Mouse (Mus musculus) intestine, embryonic 15.5 days (tissue): ENCODE data around the gene Rpl31. TPM values are rescaled to one million over a fixed set of nuclear protein-coding genes. Genes with fewer than 3 reads are reported as not detected.

ENCODE experiments used
- ATAC-seq: fragments of 200-750 bp; cut with Nextera tagmentation; 2 replicates; pipeline ENCODE4 v1.8.0; 2017; ENCODE audit warnings: moderate TSS enrichment, moderate library complexity
- H3K27ac ChIP-seq: fragments of 300-500 bp; sonication (generic); 2 replicates; pipeline ENCODE4 v1.5.1; 2015; ENCODE audit warnings: mild to moderate bottlenecking, inconsistent platforms
- H3K27me3 ChIP-seq: fragments of 300-500 bp; sonication (generic); replicated peaks from 2 replicates; pipeline ENCODE4 v1.6.1; 2015; ENCODE audit warnings: inconsistent platforms
- H3K36me3 ChIP-seq: fragments of 300-500 bp; sonication (generic); 2 replicates; pipeline ENCODE4 v1.6.1; 2015; ENCODE audit warnings: inconsistent platforms
- H3K4me1 ChIP-seq: fragments of 300-500 bp; sonication (generic); replicated peaks from 2 replicates; pipeline ENCODE4 v1.6.1; 2015; ENCODE audit warnings: inconsistent platforms
- H3K4me2 ChIP-seq: fragments of 300-500 bp; sonication (generic); replicated peaks from 2 replicates; pipeline ENCODE4 v1.6.1; 2015; ENCODE audit warnings: mild to moderate bottlenecking, inconsistent platforms
- H3K4me3 ChIP-seq: fragments of 300-500 bp; sonication (generic); replicated peaks from 2 replicates; pipeline ENCODE4 v1.5.1; 2015; ENCODE audit warnings: inconsistent platforms
- H3K9ac ChIP-seq: fragments of 300-500 bp; sonication (generic); 2 replicates; pipeline ENCODE4 v1.6.1; 2015; ENCODE audit warnings: inconsistent platforms
- H3K9me3 ChIP-seq: fragments of 300-500 bp; sonication (generic); 2 replicates; pipeline ENCODE4 v1.6.1; 2016; ENCODE audit warnings: inconsistent platforms
- WGBS: fragments of 180-500 bp; shearing (Covaris S2); methylation state at CpG from one replicate; pipeline ENCODE4 v1.1.7; 2015; 5-methylcytosine and 5-hydroxymethylcytosine counted together
- polyA plus RNA-seq: library from polyadenylated mRNA; unstranded; fragments of >200 nt; fragmentation: Nextera tagmentation; extraction: Ambion mirVana; gene quantifications from 2 replicates; pipeline ENCODE4 v1.2.1, GENCODE M21; 2015

Rpl31 gene
- polyA plus RNA-seq, 1 experiment from 2014 or later: 550 TPM

DNA sequence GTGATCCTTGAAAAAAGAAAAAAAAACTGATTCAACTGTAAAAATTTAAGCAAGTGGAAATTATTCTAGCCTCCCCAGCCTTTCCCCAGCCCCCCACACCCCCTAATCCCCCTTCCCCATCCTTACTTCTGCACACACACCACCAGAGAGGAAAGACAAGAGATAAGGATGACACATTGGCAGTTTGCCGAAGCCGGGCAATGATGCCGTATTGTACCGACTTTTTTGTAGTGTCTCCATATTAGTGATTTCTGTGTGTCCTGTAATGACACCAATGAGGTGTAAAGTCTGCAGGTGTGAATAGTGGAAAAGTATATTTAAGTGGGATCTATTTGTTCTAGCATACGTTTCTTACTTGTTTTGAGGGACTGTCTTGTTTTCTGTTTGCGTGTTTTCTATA lies 27.5 kb upstream of the Rpl31 start:
- no peak for ATAC-seq
- no peaks in the 10 kb centered on the region for H3K36me3 ChIP-seq
- no peaks in the 10 kb centered on the region for H3K27me3 ChIP-seq
- H3K9ac ChIP-seq: no peak overlapping the region
- 68% methylated on average over 6 of the region's 6 CpGs for WGBS
- H3K27ac ChIP-seq: no peak overlapping the region
- no peak overlapping the region for H3K4me2 ChIP-seq
- H3K9me3 ChIP-seq: no peaks in the 10 kb centered on the region
- no peaks in the 10 kb centered on the region for H3K4me1 ChIP-seq
- no peak overlapping the region for H3K4me3 ChIP-seq

- Histone ChIP-seq H3K4me3 (no peak overlapping the region), H3K4me2 (no peak overlapping the region), H3K9ac (no peak overlapping the region), H3K9me3 (no peaks in the 10 kb centered on the region), H3K36me3 (no peaks in the 10 kb centered on the region), H3K27me3 (no peaks in the 10 kb centered on the region), H3K4me1 (no peaks in the 10 kb centered on the region), H3K27ac (no peak overlapping the region)
- ATAC-seq: peak; percentile 69
- WGBS: 16% methylated on average over 8 of the region's 8 CpGs
Observed at GRCm38 (mm10) chr1:39340647-39341046, 27.0 kb upstream of the Rpl31 start.

DNA sequence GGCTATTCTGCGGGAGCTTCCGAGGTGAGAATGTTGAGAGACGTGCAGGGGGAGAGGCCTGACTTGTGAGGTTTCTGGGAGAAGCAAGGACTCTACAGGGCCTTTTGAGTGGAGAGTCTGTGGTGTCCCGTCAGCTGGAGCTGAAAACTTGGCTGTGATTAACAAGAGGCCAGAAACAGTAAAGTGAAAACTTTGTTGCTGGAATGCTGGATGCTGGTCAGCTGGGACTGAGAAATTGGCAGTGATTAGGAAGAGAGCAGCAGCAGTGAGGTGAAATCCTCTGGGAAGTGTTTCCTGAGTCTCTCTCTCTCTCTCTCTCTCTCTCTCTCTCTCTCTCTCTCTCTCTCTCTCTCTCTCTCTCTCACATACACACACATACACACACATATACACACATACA lies 25.8 kb upstream of the Rpl31 start:
- no peak for ATAC-seq
- Histone ChIP-seq H3K27ac (no peak overlapping the region), H3K4me2 (no peak overlapping the region)

GRCm38 (mm10) chr1:39343242-39343641 lies 24.4 kb upstream of the Rpl31 start:
- Histone ChIP-seq H3K27ac (no peak overlapping the region), H3K4me1 (no peaks in the 10 kb centered on the region), H3K4me2 (no peak overlapping the region), H3K9me3 (no peaks in the 10 kb centered on the region), H3K27me3 (no peaks in the 10 kb centered on the region), H3K4me3 (no peak overlapping the region), H3K9ac (no peak overlapping the region), H3K36me3 (no peaks in the 10 kb centered on the region)
- ATAC-seq: no peak
- WGBS: 81% methylated on average over 5 of the region's 5 CpGs

More for the DNA sequence above, 25.8 kb upstream of the Rpl31 start:
- no peaks in the 10 kb centered on the region for H3K9me3 ChIP-seq
- H3K4me3 ChIP-seq: no peak overlapping the region
- H3K36me3 ChIP-seq: no peaks in the 10 kb centered on the region
- no peaks in the 10 kb centered on the region for H3K27me3 ChIP-seq
- 78% methylated on average over 4 of the region's 4 CpGs for WGBS
- no peaks in the 10 kb centered on the region for H3K4me1 ChIP-seq
- no peak overlapping the region for H3K9ac ChIP-seq

GRCm38 (mm10) chr1:39344981-39345600 lies 22.6 kb upstream of the Rpl31 start:
- no peak overlapping the region for H3K4me3 ChIP-seq
- no peaks in the 10 kb centered on the region for H3K27me3 ChIP-seq
- no peaks in the 10 kb centered on the region for H3K9me3 ChIP-seq
- no peak overlapping the region for H3K27ac ChIP-seq
- H3K9ac ChIP-seq: no peak overlapping the region
- H3K4me2 ChIP-seq: no peak overlapping the region
- 60% methylated on average over 21 of the region's 21 CpGs for WGBS
- H3K36me3 ChIP-seq: no peaks in the 10 kb centered on the region
- ATAC-seq: no peak
- no peaks in the 10 kb centered on the region for H3K4me1 ChIP-seq

- H3K4me2 ChIP-seq: no peak overlapping the region
- H3K36me3 ChIP-seq: no peaks in the 10 kb centered on the region
- H3K9me3 ChIP-seq: no peaks in the 10 kb centered on the region
- H3K4me1 ChIP-seq: no peaks in the 10 kb centered on the region
- H3K4me3 ChIP-seq: no peak overlapping the region
- WGBS: 76% methylated on average over 1 of the region's 1 CpGs
- no peak for ATAC-seq
- H3K27me3 ChIP-seq: no peaks in the 10 kb centered on the region
- H3K9ac ChIP-seq: no peak overlapping the region
- no peak overlapping the region for H3K27ac ChIP-seq
Observed at GRCm38 (mm10) chr1:39349001-39349400, 18.6 kb upstream of the Rpl31 start.

- 75% methylated on average over 7 of the region's 7 CpGs for WGBS
- Histone ChIP-seq H3K9me3 (no peaks in the 10 kb centered on the region), H3K27me3 (no peaks in the 10 kb centered on the region), H3K9ac (no peak overlapping the region), H3K36me3 (no peaks in the 10 kb centered on the region), H3K4me2 (no peak overlapping the region), H3K4me3 (no peak overlapping the region), H3K27ac (no peak overlapping the region), H3K4me1 (no peaks in the 10 kb centered on the region)
- ATAC-seq: no peak
Observed at GRCm38 (mm10) chr1:39349427-39349826, 18.2 kb upstream of the Rpl31 start.

DNA sequence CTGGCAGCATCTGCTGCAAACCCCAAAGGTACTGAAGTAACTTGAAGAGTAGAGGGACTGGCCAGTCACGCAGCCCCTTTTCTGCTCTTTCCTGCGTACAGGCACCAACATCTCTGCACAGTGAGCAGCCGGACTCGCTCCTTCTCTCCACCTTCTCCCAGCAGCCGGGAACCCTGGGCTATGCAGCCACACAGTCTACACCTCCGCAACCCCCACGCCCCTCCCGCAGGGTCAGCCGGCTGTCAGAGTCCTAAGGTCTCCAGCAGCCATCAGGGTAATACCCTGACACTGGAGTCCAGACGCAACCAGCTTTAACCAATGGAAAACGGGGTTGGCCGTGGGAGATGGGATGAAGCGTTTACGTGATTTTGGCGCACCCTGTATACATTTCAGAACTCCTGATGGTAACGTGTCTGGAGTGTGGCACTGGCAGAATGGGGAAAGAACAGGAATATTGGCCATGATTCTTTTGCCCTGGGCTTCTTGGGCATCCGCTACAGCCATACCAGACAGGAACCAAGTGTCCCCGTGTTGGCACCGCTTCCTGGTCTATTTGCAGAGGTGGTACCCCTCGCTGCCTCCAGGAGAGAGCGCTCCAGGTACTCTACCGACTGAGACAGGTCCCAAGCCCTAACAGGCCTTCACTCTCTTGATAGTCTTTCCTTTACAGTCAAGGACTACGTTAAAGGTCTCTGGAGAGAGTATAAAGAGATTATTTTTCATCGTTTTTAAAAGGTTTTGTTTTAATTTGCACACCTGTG lies 5.7 kb upstream of the Rpl31 start:
- Histone ChIP-seq H3K27me3 (peaks cover 3% of the 10 kb centered on the region; the same call in 1 of the 2 replicates), H3K4me2 (peak overlapping the region; percentile 41), H3K27ac (no peak overlapping the region), H3K36me3 (no peaks in the 10 kb centered on the region), H3K9ac (no peak overlapping the region), H3K9me3 (no peaks in the 10 kb centered on the region), H3K4me3 (no peak overlapping the region; the same call in 1 of the 2 replicates), H3K4me1 (0 out of 2 replicates have a peak, but pooled peaks cover 3% of the 10 kb centered on the region)
- ATAC-seq: peak; percentile 65
- WGBS: 24% methylated on average over 24 of the region's 24 CpGs

GRCm38 (mm10) chr1:39362515-39362893 lies 5.1 kb upstream of the Rpl31 start:
- Histone ChIP-seq H3K4me1 (peaks cover 5% of the 10 kb centered on the region; the same call in 1 of the 2 replicates), H3K4me2 (no peak overlapping the region), H3K9ac (no peak overlapping the region), H3K9me3 (no peaks in the 10 kb centered on the region), H3K4me3 (no peak overlapping the region), H3K27ac (no peak overlapping the region), H3K27me3 (peaks cover 3% of the 10 kb centered on the region; the same call in 1 of the 2 replicates), H3K36me3 (no peaks in the 10 kb centered on the region)
- ATAC-seq: no peak
- 42% methylated on average over 7 of the region's 7 CpGs for WGBS

GRCm38 (mm10) chr1:39365562-39365961 lies 2.1 kb upstream of the Rpl31 start:
- Histone ChIP-seq H3K4me3 (no peak overlapping the region), H3K4me2 (no peak overlapping the region), H3K9ac (no peak overlapping the region), H3K36me3 (peaks cover 6% of the 10 kb centered on the region), H3K27ac (no peak overlapping the region), H3K9me3 (no peaks in the 10 kb centered on the region), H3K27me3 (peaks cover 3% of the 10 kb centered on the region; the same call in 1 of the 2 replicates), H3K4me1 (peaks cover 17% of the 10 kb centered on the region)
- ATAC-seq: no peak
- 87% methylated on average over 1 of the region's 1 CpGs for WGBS

GRCm38 (mm10) chr1:39367045-39367444 lies 597 bp upstream of the Rpl31 start:
- peak overlapping the region; percentile 60 for H3K4me3 ChIP-seq
- peak; percentile 19; the same call in 1 of the 2 replicates for ATAC-seq
- peak overlapping the region; percentile 39; the same call in 1 of the 2 replicates for H3K9ac ChIP-seq
- peaks cover 14% of the 10 kb centered on the region for H3K4me1 ChIP-seq
- peak overlapping the region; percentile 63 for H3K4me2 ChIP-seq
- WGBS: 27% methylated on average over 6 of the region's 6 CpGs
- no peak overlapping the region for H3K27ac ChIP-seq
- H3K36me3 ChIP-seq: peaks cover 19% of the 10 kb centered on the region
- no peaks in the 10 kb centered on the region for H3K9me3 ChIP-seq
- no peaks in the 10 kb centered on the region for H3K27me3 ChIP-seq

GRCm38 (mm10) chr1:39368267-39368841 lies 712 bp downstream of the Rpl31 start:
- Histone ChIP-seq H3K36me3 (peaks cover 26% of the 10 kb centered on the region), H3K27me3 (no peaks in the 10 kb centered on the region), H3K4me3 (peak overlapping the region; percentile 60), H3K4me2 (peak overlapping the region; percentile 67), H3K4me1 (peaks cover 14% of the 10 kb centered on the region), H3K9ac (peak overlapping the region; percentile 83), H3K9me3 (no peaks in the 10 kb centered on the region), H3K27ac (peak overlapping the region; percentile 91)
- ATAC-seq: peak; percentile 36; the same call in 1 of the 2 replicates
- WGBS: under 1% methylated on average over 34 of the region's 34 CpGs
